Mouse (Mus musculus) cerebellum, adult 2 months (tissue): Measurements from ENCODE around the gene Ccdc170. TPM values are rescaled to one million over a fixed set of nuclear protein-coding genes. Genes with fewer than 3 reads are reported as not detected.

Experiments used
- DNase-seq, 2 experiments: peaks; one replicate each; pipeline ENCODE4 v3.0.0; 2021
- H3K27ac ChIP-seq: fragments of 200-500 bp; 2 replicates; pipeline ENCODE4 v1.5.1; 2012; ENCODE audit warnings: low read length, control low read depth, inconsistent platforms; ENCODE audit not compliant: insufficient read depth
- H3K27me3 ChIP-seq: fragments of 200-500 bp; 2 replicates; pipeline ENCODE4 v1.6.1; 2012; ENCODE audit warnings: inconsistent platforms, mild to moderate bottlenecking, low read length, moderate library complexity; ENCODE audit not compliant: control insufficient read depth, insufficient read depth
- H3K4me1 ChIP-seq: fragments of 200-500 bp; 2 replicates; pipeline ENCODE4 v1.6.1; 2011; ENCODE audit warnings: low read length; ENCODE audit not compliant: control insufficient read depth, insufficient read depth
- H3K4me3 ChIP-seq: fragments of 200-500 bp; replicated peaks from 2 replicates; pipeline ENCODE3; 2011; ENCODE audit warnings: mild to moderate bottlenecking, low read depth, low read length, control low read depth; ENCODE audit not compliant: insufficient read depth
- CTCF ChIP-seq: fragments of 200-500 bp; IDR thresholded peaks from 2 replicates; pipeline ENCODE4 v1.5.1; 2011; ENCODE audit warnings: low read depth, mild to moderate bottlenecking, control low read depth, low read length, moderate library complexity, borderline replicate concordance; ENCODE audit not compliant: insufficient read depth
- POLR2A ChIP-seq: fragments of 200-500 bp; IDR thresholded peaks from 2 replicates; pipeline ENCODE4 v1.6.1; 2011; ENCODE audit warnings: low read length, control low read depth, borderline replicate concordance; ENCODE audit not compliant: insufficient read depth
- WGBS: fragments of 180-500 bp; shearing (Covaris S2); methylation state at CpG from one replicate; pipeline ENCODE4 v1.1.7; 2018; 5-methylcytosine and 5-hydroxymethylcytosine counted together
- polyA plus RNA-seq: library from polyadenylated mRNA; depleted of rRNA; stranded (reverse); fragments of >200 nt; gene quantifications from 2 replicates; pipeline ENCODE4 v1.2.3, GENCODE M21; 2012

Gene Ccdc170
- polyA plus RNA-seq, 1 experiment = 0.16 TPM

- no peaks in the 10 kb centered on the region for H3K27me3 ChIP-seq
- no peak overlapping the region for H3K27ac ChIP-seq
- WGBS = 91% methylated on average over 11 of the region's 11 CpGs
- no peaks in the 10 kb centered on the region for H3K4me1 ChIP-seq
- no peak for DNase-seq
- no peak for TF ChIP-seq POLR2A
- TF ChIP-seq CTCF = no peak
- no peak overlapping the region for H3K4me3 ChIP-seq
Measured at GRCm38 (mm10) chr10:4473591-4473993, 8.7 kb upstream of the Ccdc170 start.

GRCm38 (mm10) chr10:4475431-4475830 is 6.9 kb upstream of the Ccdc170 start:
- TF ChIP-seq POLR2A (no peak), CTCF (no peak)
- H3K4me1 ChIP-seq = no peaks in the 10 kb centered on the region
- no peaks in the 10 kb centered on the region for H3K27me3 ChIP-seq
- DNase-seq = no peak
- no peak overlapping the region for H3K27ac ChIP-seq
- 52% methylated on average over 3 of the region's 3 CpGs for WGBS
- no peak overlapping the region for H3K4me3 ChIP-seq

GRCm38 (mm10) chr10:4476604-4477003 is 5.7 kb upstream of the Ccdc170 start:
- no peak for TF ChIP-seq CTCF
- no peak for TF ChIP-seq POLR2A
- H3K4me3 ChIP-seq = no peak overlapping the region
- no peak for DNase-seq
- no peaks in the 10 kb centered on the region for H3K4me1 ChIP-seq
- H3K27ac ChIP-seq = no peak overlapping the region
- no peaks in the 10 kb centered on the region for H3K27me3 ChIP-seq
- 95% methylated on average over 5 of the region's 5 CpGs for WGBS

GRCm38 (mm10) chr10:4480929-4481328 is 1.4 kb upstream of the Ccdc170 start:
- no peak overlapping the region for H3K4me3 ChIP-seq
- TF ChIP-seq CTCF = no peak
- H3K4me1 ChIP-seq = no peaks in the 10 kb centered on the region
- 84% methylated on average over 3 of the region's 3 CpGs for WGBS
- H3K27me3 ChIP-seq = no peaks in the 10 kb centered on the region
- H3K27ac ChIP-seq = no peak overlapping the region
- DNase-seq = no peak

GRCm38 (mm10) chr10:4481695-4482094 is 607 bp upstream of the Ccdc170 start:
- no peaks in the 10 kb centered on the region for H3K4me1 ChIP-seq
- no peak for DNase-seq
- WGBS = 79% methylated on average over 8 of the region's 8 CpGs
- no peaks in the 10 kb centered on the region for H3K27me3 ChIP-seq
- TF ChIP-seq POLR2A (no peak), CTCF (no peak)
- H3K27ac ChIP-seq = no peak overlapping the region
- no peak overlapping the region for H3K4me3 ChIP-seq

GRCm38 (mm10) chr10:4483848-4484247 is 1.5 kb downstream of the Ccdc170 start:
- 63% methylated on average over 1 of the region's 1 CpGs for WGBS

GRCm38 (mm10) chr10:4484986-4485385 is 2.7 kb downstream of the Ccdc170 start:
- Histone ChIP-seq H3K4me1 (no peaks in the 10 kb centered on the region), H3K27me3 (no peaks in the 10 kb centered on the region), H3K4me3 (no peak overlapping the region), H3K27ac (no peak overlapping the region)
- no peak for DNase-seq
- WGBS = 80% methylated on average over 9 of the region's 9 CpGs
- no peak for TF ChIP-seq POLR2A
- no peak for TF ChIP-seq CTCF

More at GRCm38 (mm10) chr10:4483848-4484247, 1.5 kb downstream of the Ccdc170 start:
- DNase-seq = no peak
- Histone ChIP-seq H3K4me1 (no peaks in the 10 kb centered on the region), H3K27ac (no peak overlapping the region), H3K27me3 (no peaks in the 10 kb centered on the region), H3K4me3 (no peak overlapping the region)
- TF ChIP-seq CTCF (no peak), POLR2A (no peak)

GRCm38 (mm10) chr10:4489865-4490264 is 7.6 kb downstream of the Ccdc170 start:
- Histone ChIP-seq H3K27ac (no peak overlapping the region), H3K4me3 (no peak overlapping the region), H3K27me3 (no peaks in the 10 kb centered on the region), H3K4me1 (no peaks in the 10 kb centered on the region)
- DNase-seq = no peak
- WGBS = 70% methylated on average over 5 of the region's 5 CpGs
- TF ChIP-seq POLR2A (no peak), CTCF (no peak)
